Mouse (Mus musculus) stomach, postnatal 0 days (tissue): ENCODE measurements at regions not wholly inside any gene's neighbourhood (a gene's known extent, or its start where the extent isn't known, plus 50 kb on each side); places are given as distances from the start of the nearest gene placed in this dataset.

Experiments
- CTCF ChIP-seq: IDR thresholded peaks from 2 replicates; pipeline ENCODE4 v1.5.1; 2016; ENCODE audit warnings: antibody characterized with exemption, low read depth, mild to moderate bottlenecking, moderate library complexity
- EP300 ChIP-seq: optimal IDR thresholded peaks from 2 replicates; pipeline ENCODE3; 2016; ENCODE audit warnings: antibody characterized with exemption

- no peak for TF ChIP-seq CTCF
- no peak for TF ChIP-seq EP300
Measured at GRCm38 (mm10) chr4:29480384-29481092, 667.6 kb downstream of the Epha7 start.
